ENCODE assay signal across 9 mouse cellular contexts in genomic region chr11:76120407-76120901, GRCm38 (mm10). TPM values are rescaled to one million over a fixed set of nuclear protein-coding genes. Genes with fewer than 3 reads are reported as not detected.
DNase-seq lines count a peak whose midpoint lies in the region; ATAC-seq and TF ChIP-seq lines count a peak whose summit lies in the region.
"Had no signal": no experiment of that assay in that cellular context is flagged by ENCODE, and none has a peak within 500 bp of the region (broad histone marks: within the 10 kb centered on the region; RNA-seq: fewer than 3 reads in every experiment).

No protein-coding gene starts in this region.

- H3K9me3 ChIP-seq in heart, postnatal 0 days (replicated peaks; ENCODE audit: control insufficient read depth, low read length): no peaks in the 10 kb centered on the region
- H3K9me3 ChIP-seq in stomach, postnatal 0 days (ENCODE audit: control insufficient read depth, low read length): no peaks in the 10 kb centered on the region
- H3K9me3 ChIP-seq: midbrain, embryonic 10.5 days had no signal

- H3K27me3 ChIP-seq in heart, postnatal 0 days (ENCODE audit: control insufficient read depth, insufficient read depth, low read length): no peaks in the 10 kb centered on the region
- H3K27me3 ChIP-seq in stomach, postnatal 0 days (ENCODE audit: control insufficient read depth, insufficient read depth, low read length): no peaks in the 10 kb centered on the region

- intact Hi-C loops in left cerebral cortex, postnatal 25 days (cut with DNase I): no loop called here
- intact Hi-C loops in left cerebral cortex, postnatal 10 days (cut with DNase I): no loop called here

- H3K36me3 ChIP-seq in heart, postnatal 0 days (replicated peaks; ENCODE audit: control insufficient read depth, insufficient read depth, low read length): peaks cover 28% of the 10 kb centered on the region
- H3K36me3 ChIP-seq in stomach, postnatal 0 days (ENCODE audit: control insufficient read depth, insufficient read depth, low read length): peaks cover 7% of the 10 kb centered on the region; the same call in 1 of the 2 replicates

- H3K4me1 ChIP-seq in heart, postnatal 0 days (ENCODE audit: control insufficient read depth, insufficient read depth): peaks cover 37% of the 10 kb centered on the region
- no peaks in the 10 kb centered on the region for H3K4me1 ChIP-seq in stomach, postnatal 0 days (replicated peaks; ENCODE audit: control insufficient read depth, insufficient read depth)
- H3K4me1 ChIP-seq: midbrain, embryonic 10.5 days had no signal

- peak; percentile 24; the same call in 1 of the 2 replicates for ATAC-seq in heart, postnatal 0 days (ENCODE audit: insufficient read depth, low read depth)
- peak; percentile 53; the same call in 1 of the 2 replicates for ATAC-seq in stomach, postnatal 0 days (ENCODE audit: low FRiP score, low TSS enrichment)

- no peak overlapping the region for H3K4me2 ChIP-seq in heart, postnatal 0 days (ENCODE audit: low read depth, low read length)
- no peak overlapping the region for H3K4me2 ChIP-seq in stomach, postnatal 0 days (replicated peaks; ENCODE audit: low read depth)

- no peak overlapping the region for H3K4me3 ChIP-seq in heart, postnatal 0 days (ENCODE audit: low read depth, low read length)
- H3K4me3 ChIP-seq in stomach, postnatal 0 days (ENCODE audit: low read depth, low read length): no peak overlapping the region
- H3K4me3 ChIP-seq: midbrain, embryonic 10.5 days had no signal

- H3K9ac ChIP-seq in heart, postnatal 0 days (replicated peaks; ENCODE audit: low read depth, low read length): no peak overlapping the region
- H3K9ac ChIP-seq in stomach, postnatal 0 days (ENCODE audit: low read length): no peak overlapping the region

- H3K27ac ChIP-seq in heart, postnatal 0 days (ENCODE audit: low read depth): peak overlapping the region; percentile 75
- 0 out of 2 replicates have a peak overlapping the region, but pooled peaks have one; percentile 14 for H3K27ac ChIP-seq in stomach, postnatal 0 days (replicated peaks)
- H3K27ac ChIP-seq: midbrain, embryonic 10.5 days had no signal

- no peak for TF ChIP-seq CTCF in heart, postnatal 0 days (IDR thresholded peaks at IDR 0.05; ENCODE audit: low read depth)
- TF ChIP-seq CTCF in stomach, postnatal 0 days (IDR thresholded peaks at IDR 0.05; ENCODE audit: low read depth): no peak

- TF ChIP-seq EP300 in heart, postnatal 0 days (IDR thresholded peaks at IDR 0.05; ENCODE audit: low read depth): 0 out of 2 replicates have a peak, but pooled peaks have one; percentile 64
- TF ChIP-seq EP300 in stomach, postnatal 0 days (optimal IDR thresholded peaks at IDR 0.05): no peak

- DNase-seq in left cerebral cortex, postnatal 25 days (ENCODE audit: low spot score in 2 of 2): peak; percentile 15 to 20
- no peak for DNase-seq in left cerebral cortex, postnatal 10 days (ENCODE audit: extremely low spot score in 1 of 2, low spot score in 2 of 2)
- DNase-seq in heart, postnatal 0 days (ENCODE audit: low spot score): no peak
- peak; percentile 26 to 49 for DNase-seq in layer of hippocampus, postnatal 25 days (ENCODE audit: extremely low spot score in 1 of 2, low spot score in 1 of 2)
- no peak for DNase-seq in stomach, postnatal 0 days (ENCODE audit: low spot score)
- no peak for DNase-seq in natural killer cell, adult 2 months (ENCODE audit: low spot score in 2 of 2)
- no peak for DNase-seq in ovary, postnatal 10 days (ENCODE audit: low spot score)
- DNase-seq in urinary bladder, postnatal 10 days (ENCODE audit: low spot score): no peak

- WGBS in heart, postnatal 0 days: 27% methylated on average over 10 of the region's 10 CpGs
- WGBS in stomach, postnatal 0 days: 19% methylated on average over 10 of the region's 10 CpGs

RNA-seq across cellular contexts. Expression of gene Vps53, which starts 59.0 kb away (rescaled TPM):
- 10 to 100 TPM; 78.3 to 81.6 TPM for total RNA-seq in left cerebral cortex, postnatal 25 days (2021)
- 10 to 100 TPM; 74.5 to 82.5 TPM for total RNA-seq in left cerebral cortex, postnatal 10 days (2021)
- total RNA-seq in heart, postnatal 0 days (2014; rRNA removed; ENCODE audit: low replicate concordance): 22.8 and 40.6 TPM in 2 replicates
- 24.1 and 25.2 TPM in 2 replicates for polyA plus RNA-seq in heart, postnatal 0 days (2015; fragmentation: Nextera tagmentation; extraction: Ambion mirVana)
- 10 to 100 TPM; 90.3 to 94.4 TPM for total RNA-seq in layer of hippocampus, postnatal 25 days (2021)
- polyA plus RNA-seq in stomach, postnatal 0 days (2015; fragmentation: Nextera tagmentation; extraction: Ambion mirVana): 42.9 and 43.8 TPM in 2 replicates

RNA-seq across cellular contexts. Expression of gene Fam57a, which starts 59.0 kb away (rescaled TPM):
- total RNA-seq in left cerebral cortex, postnatal 25 days (2021): 10 to 100 TPM; 15.1 to 16.6 TPM
- 10 to 100 TPM; 15.4 to 17.0 TPM for total RNA-seq in left cerebral cortex, postnatal 10 days (2021)
- total RNA-seq in heart, postnatal 0 days (2014; rRNA removed; ENCODE audit: low replicate concordance): 13.8 and 14.8 TPM in 2 replicates
- polyA plus RNA-seq in heart, postnatal 0 days (2015; fragmentation: Nextera tagmentation; extraction: Ambion mirVana): 10.5 TPM in 2 replicates
- 10 to 100 TPM; 18.6 to 22.0 TPM for total RNA-seq in layer of hippocampus, postnatal 25 days (2021)
- 328 and 372 TPM in 2 replicates for polyA plus RNA-seq in stomach, postnatal 0 days (2015; fragmentation: Nextera tagmentation; extraction: Ambion mirVana)

Comparison
In these comparisons a context has a peak if more than half of its experiments do, and no peak if none do; other contexts are left out.
1. DNase-seq: peak in left cerebral cortex, postnatal 25 days (2 of 2) and layer of hippocampus, postnatal 25 days (2 of 2); none in left cerebral cortex, postnatal 10 days (0 of 2), heart, postnatal 0 days (single experiment), stomach, postnatal 0 days (single experiment), natural killer cell, adult 2 months (0 of 2), ovary, postnatal 10 days (single experiment) and urinary bladder, postnatal 10 days (single experiment).